Mouse (Mus musculus) lung, postnatal 10 days (tissue): ENCODE data around the gene Heatr3.
"Not testable (repeated sequence)": the region's sequence is repeated elsewhere in the genome, so short reads cannot be mapped to it uniquely, and the experiment has no call there.

Experiments
- DNase-seq: peaks from one replicate; pipeline ENCODE4 v3.0.0; 2021

The Heatr3 gene

GRCm38 (mm10) chr8:88197328-88197727 lies 59.7 kb downstream of the Heatr3 start:
- DNase-seq: no peak

- peak; percentile 47 for DNase-seq
These were observed 60.9 kb downstream of the Heatr3 start for GRCm38 (mm10) chr8:88198551-88198944.

- peak; percentile 96 for DNase-seq
These were observed 61.4 kb downstream of the Heatr3 start, which contains the start of gene Tent4b for GRCm38 (mm10) chr8:88198945-88199571. Gene Tent4b (plus strand): TSS chr8:88199213.

- peak; percentile 49 for DNase-seq
These were observed 62.3 kb downstream of the Heatr3 start for GRCm38 (mm10) chr8:88199700-88200601.

GRCm38 (mm10) chr8:88200724-88201495 lies 63.3 kb downstream of the Heatr3 start:
- DNase-seq: no peak

GRCm38 (mm10) chr8:88201641-88202040 lies 64.0 kb downstream of the Heatr3 start:
- no peak for DNase-seq

- no peak for DNase-seq
These were observed 68.4 kb downstream of the Heatr3 start for GRCm38 (mm10) chr8:88206016-88206415.

- DNase-seq: no peak
These were observed 69.6 kb downstream of the Heatr3 start for GRCm38 (mm10) chr8:88207121-88207821.

- DNase-seq: not testable (repeated sequence)
These were observed 72.5 kb downstream of the Heatr3 start for GRCm38 (mm10) chr8:88209930-88210827.

- peak; percentile 14 for DNase-seq
These were observed 83.7 kb downstream of the Heatr3 start for GRCm38 (mm10) chr8:88221353-88221752.
